Mouse (Mus musculus) C2C12 (cell line): ENCODE results near the gene Cadm1.

Experiments used
- CEBPB ChIP-seq: IDR thresholded peaks from one replicate; pipeline ENCODE4 v1.6.1; 2011; ENCODE audit warnings: low read depth, mild to moderate bottlenecking, control low read depth, moderate library complexity
- CTCF ChIP-seq: IDR thresholded peaks from one replicate; pipeline ENCODE4 v1.5.1; 2011; ENCODE audit not compliant: control insufficient read depth, insufficient read depth, insufficient read length
- MAX ChIP-seq: IDR thresholded peaks from one replicate; pipeline ENCODE4 v1.6.1; 2011; ENCODE audit warnings: mild to moderate bottlenecking, control low read depth
- USF1 ChIP-seq: IDR thresholded peaks from one replicate; pipeline ENCODE4 v1.6.1; 2011; ENCODE audit warnings: low read depth, mild to moderate bottlenecking, control low read depth, moderate library complexity

GRCm38 (mm10) chr9:47529602-47530450 lies at the start of gene Cadm1:
- no peak for TF ChIP-seq USF1
- TF ChIP-seq CTCF, result no peak
- no peak for TF ChIP-seq CEBPB
- no peak for TF ChIP-seq MAX
